Mouse (Mus musculus) liver, embryonic 14.5 days (tissue): ENCODE results near the gene Rpl41. TPM values are rescaled to one million over a fixed set of nuclear protein-coding genes. Genes with fewer than 3 reads are reported as not detected.

Experiments
- ATAC-seq: fragments of 200-750 bp; cut with Nextera tagmentation; 2 replicates; pipeline ENCODE4 v1.8.0; 2017; ENCODE audit warnings: moderate number of reproducible peaks, mild to moderate bottlenecking, moderate library complexity; ENCODE audit not compliant: insufficient read depth
- DNase-seq, 3 experiments: peaks; one replicate each; pipeline ENCODE4 v3.0.0-alpha.2; 2012 to 2013; ENCODE audit warnings: low read depth in 3 of 3, low spot score in 3 of 3
- H3K27ac ChIP-seq: fragments of 300-500 bp; sonication (generic); 2 replicates; pipeline ENCODE4 v1.5.1; 2014; ENCODE audit warnings: moderate library complexity, mild to moderate bottlenecking, control low read depth, inconsistent platforms
- H3K27me3 ChIP-seq: fragments of 300-500 bp; sonication (generic); 2 replicates; pipeline ENCODE4 v1.6.1; 2014; ENCODE audit warnings: mild to moderate bottlenecking, low read length, moderate library complexity; ENCODE audit not compliant: control insufficient read depth, insufficient read depth
- H3K36me3 ChIP-seq: fragments of 300-500 bp; sonication (generic); replicated peaks from 2 replicates; pipeline ENCODE4 v1.6.1; 2014; ENCODE audit warnings: low read depth; ENCODE audit not compliant: control insufficient read depth, insufficient read depth
- H3K4me1 ChIP-seq, 2 experiments: fragments of 200-500 bp in 1 of 2; fragments of 300-500 bp in 1 of 2; sonication (generic) in 1 of 2; replicated peaks; 2 replicates each; pipeline ENCODE4 v1.6.1; 2012 to 2014; ENCODE audit warnings: antibody characterized with exemption in 1 of 2, inconsistent platforms in 1 of 2, low read length in 1 of 2; ENCODE audit not compliant: control insufficient read depth in 2 of 2, insufficient read depth in 2 of 2
- H3K4me2 ChIP-seq: fragments of 300-500 bp; sonication (generic); 2 replicates; pipeline ENCODE4 v1.6.1; 2014; ENCODE audit warnings: low read depth, mild to moderate bottlenecking, control low read depth, moderate library complexity
- H3K4me3 ChIP-seq, 2 experiments: fragments of 200-500 bp in 1 of 2; fragments of 300-500 bp in 1 of 2; sonication (generic) in 1 of 2; 2 replicates each; pipeline ENCODE4 v1.5.1; 2012 to 2014; ENCODE audit warnings: low read depth in 2 of 2, low read length in 2 of 2, mild to moderate bottlenecking in 2 of 2, control low read depth in 1 of 2, inconsistent platforms in 1 of 2, moderate library complexity in 1 of 2; ENCODE audit not compliant: insufficient read depth in 1 of 2
- H3K9ac ChIP-seq: fragments of 300-500 bp; sonication (generic); replicated peaks from 2 replicates; pipeline ENCODE4 v1.6.1; 2014; ENCODE audit warnings: mild to moderate bottlenecking, control low read depth, moderate library complexity
- H3K9me3 ChIP-seq: fragments of 300-500 bp; sonication (generic); 2 replicates; pipeline ENCODE4 v1.6.1; 2016; ENCODE audit warnings: low read length, mixed read lengths; ENCODE audit not compliant: control insufficient read depth
- CTCF ChIP-seq: IDR thresholded peaks from 2 replicates; pipeline ENCODE4 v1.5.1; 2016; ENCODE audit warnings: antibody characterized with exemption, low read depth, control low read depth
- EP300 ChIP-seq: IDR thresholded peaks from 2 replicates; pipeline ENCODE4 v1.6.1; 2016; ENCODE audit warnings: antibody characterized with exemption, low read depth
- WGBS: fragments of 180-500 bp; shearing (Covaris S2); extraction: QIAGEN DNeasy Blood & Tissue Kit; methylation state at CpG from one replicate; pipeline ENCODE4 v1.1.7; 2014; ENCODE audit not compliant: insufficient replicate concordance; 5-methylcytosine and 5-hydroxymethylcytosine counted together
- polyA plus RNA-seq, 2 experiments: library from polyadenylated mRNA; depleted of rRNA in 1 of 2; stranded (reverse) in 1 of 2; unstranded in 1 of 2; fragments of >200 nt; fragmentation: Nextera tagmentation in 1 of 2; extraction: Ambion mirVana in 1 of 2; gene quantifications; 2 replicates each; pipeline versions ENCODE4 v1.2.1 to v1.2.3; 2012 to 2014

The Rpl41 gene
- polyA plus RNA-seq, 2 experiments: 2,546 to 3,454 TPM

- H3K36me3 ChIP-seq: peaks cover 22% of the 10 kb centered on the region
- H3K27ac ChIP-seq: no peak overlapping the region
- TF ChIP-seq EP300 (no peak), CTCF (no peak)
- H3K27me3 ChIP-seq: no peaks in the 10 kb centered on the region
- no peaks in the 10 kb centered on the region for H3K9me3 ChIP-seq
- H3K4me3 ChIP-seq: no peak overlapping the region
- peaks cover 0 to 5% of the 10 kb centered on the region in 2 experiments; a peak in 2 of 4 replicates for H3K4me1 ChIP-seq
- no peak overlapping the region for H3K4me2 ChIP-seq
- 87% methylated on average over 15 of the region's 15 CpGs for WGBS
- ATAC-seq: no peak
- no peak for DNase-seq
- no peak overlapping the region for H3K9ac ChIP-seq
Measured at GRCm38 (mm10) chr10:128544151-128544657, 4.9 kb downstream of the Rpl41 start.

GRCm38 (mm10) chr10:128543100-128543499 is 6.0 kb downstream of the Rpl41 start:
- H3K27ac ChIP-seq: no peak overlapping the region
- no peak for DNase-seq
- no peaks in the 10 kb centered on the region for H3K27me3 ChIP-seq
- H3K4me2 ChIP-seq: no peak overlapping the region
- peaks cover 22% of the 10 kb centered on the region for H3K36me3 ChIP-seq
- 73% methylated on average over 2 of the region's 2 CpGs for WGBS
- TF ChIP-seq CTCF (no peak), EP300 (no peak)
- no peak overlapping the region for H3K4me3 ChIP-seq
- ATAC-seq: no peak
- no peak overlapping the region for H3K9ac ChIP-seq
- no peaks in the 10 kb centered on the region for H3K9me3 ChIP-seq
- H3K4me1 ChIP-seq: peaks cover 0 to 5% of the 10 kb centered on the region in 2 experiments; a peak in 2 of 4 replicates

- H3K27ac ChIP-seq: no peak overlapping the region
- peaks cover 3% of the 10 kb centered on the region; the same call in 1 of the 2 replicates for H3K36me3 ChIP-seq
- no peak for TF ChIP-seq CTCF
- no peak for TF ChIP-seq EP300
- no peaks in the 10 kb centered on the region for H3K27me3 ChIP-seq
- H3K9ac ChIP-seq: no peak overlapping the region
- no peak overlapping the region for H3K4me2 ChIP-seq
- H3K9me3 ChIP-seq: no peaks in the 10 kb centered on the region
- H3K4me3 ChIP-seq: no peak overlapping the region
- DNase-seq (no peak), ATAC-seq (no peak)
- peaks cover 3 to 14% of the 10 kb centered on the region in 2 experiments; a peak in 3 of 4 replicates for H3K4me1 ChIP-seq
- WGBS: 67% methylated on average over 1 of the region's 1 CpGs
Measured at GRCm38 (mm10) chr10:128538340-128538870, 10.7 kb downstream of the Rpl41 start.

- Histone ChIP-seq H3K9me3 (no peaks in the 10 kb centered on the region), H3K9ac (peak overlapping the region; percentile 40), H3K4me2 (peak overlapping the region; percentile 59), H3K36me3 (no peaks in the 10 kb centered on the region), H3K4me3 (peak overlapping the region; percentile 16 to 20; a peak in 3 of 4 replicates), H3K27ac (peak overlapping the region; percentile 61), H3K4me1 (peaks cover 3 to 14% of the 10 kb centered on the region in 2 experiments; a peak in 3 of 4 replicates), H3K27me3 (no peaks in the 10 kb centered on the region)
- ATAC-seq (peak; percentile 97), DNase-seq (peak; percentile 89 to 93 (median 90))
- peak; percentile 97 for TF ChIP-seq CTCF
- no peak for TF ChIP-seq EP300
- WGBS: 11% methylated on average over 18 of the region's 18 CpGs
Measured at GRCm38 (mm10) chr10:128536266-128536940, 12.7 kb downstream of the Rpl41 start.

GRCm38 (mm10) chr10:128535624-128536265 is 13.4 kb downstream of the Rpl41 start:
- ATAC-seq (peak; percentile 34), DNase-seq (no peak)
- peaks cover 3 to 14% of the 10 kb centered on the region in 2 experiments; a peak in 3 of 4 replicates for H3K4me1 ChIP-seq
- H3K27ac ChIP-seq: peak overlapping the region; percentile 61
- 54% methylated on average over 4 of the region's 4 CpGs for WGBS
- no peaks in the 10 kb centered on the region for H3K9me3 ChIP-seq
- H3K4me3 ChIP-seq: peak overlapping the region in 1 of 2 experiments; percentile 15; a peak in 1 of 4 replicates
- peak overlapping the region; percentile 38; the same call in 1 of the 2 replicates for H3K9ac ChIP-seq
- TF ChIP-seq EP300: no peak
- TF ChIP-seq CTCF: no peak
- no peaks in the 10 kb centered on the region for H3K27me3 ChIP-seq
- H3K36me3 ChIP-seq: no peaks in the 10 kb centered on the region
- H3K4me2 ChIP-seq: peak overlapping the region; percentile 59
